Mouse (Mus musculus): ENCODE results near the gene Car5b.

DNA sequence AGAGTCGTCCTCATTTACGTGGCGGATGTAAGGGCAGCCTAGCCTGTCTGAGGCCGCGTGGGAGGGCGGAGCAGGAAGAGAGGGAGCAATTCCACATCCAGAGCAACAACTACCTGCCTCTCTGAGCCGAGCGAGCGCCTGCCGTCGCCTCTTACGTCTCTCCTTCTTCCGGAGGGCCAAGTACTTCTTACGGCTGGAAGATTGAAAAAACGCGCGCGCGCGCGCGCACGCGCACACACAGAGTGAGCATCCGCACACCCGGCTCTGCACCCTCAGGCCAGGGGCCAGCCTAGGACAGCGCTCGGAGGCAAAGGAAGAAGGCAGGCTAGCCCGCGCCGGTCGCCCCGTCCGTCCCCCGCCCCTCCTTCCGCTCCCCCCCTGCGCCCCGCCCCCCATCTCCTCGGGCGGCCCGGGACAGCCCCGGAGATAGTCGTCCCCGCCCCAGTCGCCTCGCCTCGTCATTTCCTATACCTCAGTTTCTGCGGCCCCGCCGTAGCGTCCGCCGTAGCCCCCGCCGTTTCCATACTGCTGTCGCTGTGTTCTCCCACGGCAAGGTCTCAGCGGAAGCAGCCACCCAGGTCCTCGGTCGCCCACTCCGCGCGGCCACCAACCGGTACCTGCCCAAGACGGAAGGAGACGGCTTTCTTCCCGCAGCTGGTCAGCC is 69.9 kb downstream of the Car5b start:
- TF ChIP-seq CEBPB (IDR thresholded peaks at IDR 0.05; ENCODE audit: insufficient read depth, poor library complexity, severe bottlenecking): no peak
- TF ChIP-seq POLR2A (IDR thresholded peaks at IDR 0.05; ENCODE audit: insufficient read length, low read depth): peak; percentile 75
- TF ChIP-seq MYOG (IDR thresholded peaks at IDR 0.05; ENCODE audit: control insufficient read depth in 1 of 3, insufficient read depth in 1 of 3, insufficient read length in 2 of 3, low read depth in 2 of 3): no peak
- TF ChIP-seq E2F4 (IDR thresholded peaks at IDR 0.05; ENCODE audit: insufficient read depth): peak; percentile 50

All from myocyte (in vitro differentiated cells).